Mouse (Mus musculus) B cell, adult 2 months (primary cell): ENCODE data around the gene Sept1.
"Not testable (repeated sequence)": the region's sequence is repeated elsewhere in the genome, so short reads cannot be mapped to it uniquely, and the experiment has no call there.

Experiments used
- DNase-seq, 2 experiments: peaks; one replicate each; pipeline ENCODE4 v3.0.0; 2022

Sept1 gene

GRCm38 (mm10) chr7:127253821-127254769 lies 21.2 kb upstream of the Sept1 start:
- DNase-seq = peak; percentile 92 to 94

GRCm38 (mm10) chr7:127253341-127253740 lies 20.4 kb upstream of the Sept1 start:
- no peak for DNase-seq

- DNase-seq = peak; percentile 53 to 54
Observed at GRCm38 (mm10) chr7:127252414-127252813, 19.5 kb upstream of the Sept1 start.

- not testable (repeated sequence) for DNase-seq
Observed at GRCm38 (mm10) chr7:127250511-127250910, 17.6 kb upstream of the Sept1 start.

GRCm38 (mm10) chr7:127244658-127245510 lies 12.0 kb upstream of the Sept1 start:
- no peak for DNase-seq

- DNase-seq = peak; percentile 94 to 95
Observed at GRCm38 (mm10) chr7:127243870-127244657, 11.1 kb upstream of the Sept1 start, which contains the start of gene Zfp771. TSS of gene Zfp771 (plus strand) at chr7:127244274.

- DNase-seq = no peak
Observed at GRCm38 (mm10) chr7:127243361-127243867, 10.5 kb upstream of the Sept1 start.

DNA sequence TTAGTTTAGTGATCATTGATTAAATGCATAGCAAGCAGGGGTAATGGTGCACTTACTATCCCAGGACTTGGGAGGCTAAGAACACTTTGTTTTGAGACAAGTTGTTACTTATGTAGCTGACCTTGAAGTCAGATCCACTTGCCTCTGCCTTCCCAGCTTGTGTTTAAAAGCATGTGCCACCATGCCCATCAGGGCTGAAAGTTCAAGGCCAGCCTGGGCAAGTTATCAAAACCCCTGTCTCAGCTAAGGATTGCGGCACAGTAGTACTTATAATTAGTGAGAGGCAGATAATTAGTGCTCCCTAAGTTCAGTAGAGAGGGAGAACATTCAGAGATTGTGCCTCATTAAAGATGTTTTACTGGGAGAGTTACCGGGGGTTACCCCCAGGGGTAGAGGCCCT lies 1.8 kb upstream of the Sept1 start:
- no peak for DNase-seq

- DNase-seq = no peak
Observed at GRCm38 (mm10) chr7:127233765-127234164, 835 bp upstream of the Sept1 start.

- DNase-seq = no peak
Observed at GRCm38 (mm10) chr7:127233368-127233749, 429 bp upstream of the Sept1 start.

DNA sequence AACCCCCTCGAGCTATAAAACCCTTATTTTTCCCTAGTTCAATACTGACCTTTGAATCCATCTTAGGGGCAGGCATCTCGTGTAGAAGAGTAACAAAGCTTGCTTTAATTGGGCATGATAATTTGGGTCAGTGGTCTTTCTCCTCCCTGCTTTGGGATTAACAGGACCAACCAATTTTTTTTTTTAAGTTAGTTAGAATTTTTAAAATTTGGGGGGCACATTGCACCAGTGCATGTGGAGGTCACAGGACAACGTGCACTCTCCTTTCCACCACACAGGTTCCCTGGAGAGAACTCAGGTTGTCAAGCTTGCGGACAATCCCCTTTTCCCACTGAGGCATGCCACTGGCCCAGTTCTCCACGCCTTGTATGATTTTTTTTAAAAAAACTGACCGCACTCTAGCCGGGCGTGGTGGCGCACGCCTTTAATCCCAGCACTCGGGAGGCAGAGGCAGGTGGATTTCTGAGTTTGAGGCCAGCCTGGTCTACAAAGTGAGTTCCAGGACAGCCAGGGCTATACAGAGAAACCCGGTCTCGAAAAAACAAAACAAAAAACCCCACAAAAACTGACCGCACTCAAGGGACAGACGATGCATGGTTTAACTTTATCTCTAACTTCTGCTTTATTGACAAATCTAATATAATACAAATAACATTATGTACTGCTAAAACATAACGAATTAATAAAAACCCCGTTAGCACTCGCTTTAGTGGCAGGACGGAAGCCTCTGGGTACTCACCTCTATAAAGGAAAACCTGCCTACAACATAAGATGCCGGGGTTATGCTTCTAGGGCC lies 906 bp downstream of the Sept1 start:
- no peak for DNase-seq

DNA sequence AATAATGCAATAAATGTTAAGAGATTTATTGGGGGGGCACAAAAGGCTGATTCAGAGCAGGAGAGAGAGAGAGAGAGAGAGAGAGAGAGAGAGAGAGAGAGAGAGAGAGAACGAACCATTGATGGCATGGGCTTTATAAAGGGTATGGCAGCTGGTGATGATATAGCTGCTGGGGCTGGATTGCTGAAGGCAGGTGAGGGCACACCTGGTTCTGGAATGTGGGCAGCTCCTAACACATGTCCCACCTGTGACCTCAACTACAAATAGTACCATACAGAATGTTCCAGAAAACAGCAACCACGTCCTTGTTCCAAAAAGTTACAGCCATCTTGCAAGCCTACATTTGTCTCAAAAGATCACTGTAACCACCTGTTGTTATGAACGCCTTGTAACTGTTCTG lies 1.6 kb downstream of the Sept1 start:
- DNase-seq = no peak

GRCm38 (mm10) chr7:127228615-127229303 lies 4.2 kb downstream of the Sept1 start:
- DNase-seq = peak; percentile 88 to 90

DNA sequence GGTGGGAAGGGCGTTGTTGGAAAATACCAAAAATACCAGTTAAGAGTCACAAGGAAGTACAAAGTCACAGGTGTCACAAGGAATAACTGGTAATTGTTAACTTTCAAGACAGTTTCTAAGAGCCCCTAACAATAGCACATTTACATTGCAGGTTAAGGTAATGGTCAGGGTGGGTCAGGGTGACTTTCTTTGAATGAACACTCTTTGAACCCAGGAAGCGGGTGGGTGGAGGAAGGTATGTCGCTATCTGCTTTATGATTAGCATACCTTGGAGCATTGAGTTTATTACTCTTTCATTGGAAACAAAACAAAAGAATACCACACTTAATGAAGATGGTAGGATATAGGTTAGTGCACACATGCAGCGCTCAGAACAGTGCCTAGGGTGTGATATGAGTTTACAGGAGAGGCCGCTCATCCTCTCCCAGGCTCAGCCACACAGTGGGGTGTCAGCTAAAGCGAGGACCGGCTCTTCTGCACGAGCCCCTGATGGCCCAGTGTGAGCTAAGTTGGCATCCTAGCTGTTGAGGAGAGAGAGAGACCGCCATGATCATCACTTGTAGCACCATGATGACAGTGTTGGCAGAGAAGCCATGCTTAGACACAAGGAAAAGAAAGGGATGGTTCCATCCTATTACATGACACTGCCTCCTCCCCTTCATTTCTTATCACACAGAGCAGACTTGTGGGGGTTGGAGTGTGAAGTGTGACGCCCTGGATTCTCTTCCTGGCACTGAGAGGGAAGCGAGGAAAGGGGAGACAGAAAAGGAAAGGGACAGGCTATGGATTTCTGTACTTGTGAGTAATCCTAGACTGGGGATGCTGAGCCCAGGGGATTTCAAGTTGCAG lies 7.6 kb downstream of the Sept1 start:
- no peak for DNase-seq

DNA sequence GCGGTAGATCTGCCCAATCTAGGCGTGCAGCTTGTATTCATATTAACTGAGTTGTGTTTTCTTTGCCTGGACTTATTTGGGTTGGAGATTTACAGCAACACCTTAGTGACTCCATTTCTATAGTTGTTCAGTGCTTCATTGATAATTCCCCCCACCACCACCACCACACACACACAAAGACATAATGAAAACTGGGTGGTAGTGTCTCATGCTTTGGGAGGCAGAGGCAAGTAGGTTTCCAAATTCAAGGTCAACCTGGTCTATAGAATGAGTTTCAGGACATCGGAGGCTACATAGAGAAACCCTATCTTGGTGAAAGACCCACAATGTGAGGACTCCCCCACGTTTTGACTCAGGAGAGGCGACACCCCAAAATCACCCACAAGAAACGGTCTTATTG lies 8.3 kb downstream of the Sept1 start:
- no peak for DNase-seq

DNA sequence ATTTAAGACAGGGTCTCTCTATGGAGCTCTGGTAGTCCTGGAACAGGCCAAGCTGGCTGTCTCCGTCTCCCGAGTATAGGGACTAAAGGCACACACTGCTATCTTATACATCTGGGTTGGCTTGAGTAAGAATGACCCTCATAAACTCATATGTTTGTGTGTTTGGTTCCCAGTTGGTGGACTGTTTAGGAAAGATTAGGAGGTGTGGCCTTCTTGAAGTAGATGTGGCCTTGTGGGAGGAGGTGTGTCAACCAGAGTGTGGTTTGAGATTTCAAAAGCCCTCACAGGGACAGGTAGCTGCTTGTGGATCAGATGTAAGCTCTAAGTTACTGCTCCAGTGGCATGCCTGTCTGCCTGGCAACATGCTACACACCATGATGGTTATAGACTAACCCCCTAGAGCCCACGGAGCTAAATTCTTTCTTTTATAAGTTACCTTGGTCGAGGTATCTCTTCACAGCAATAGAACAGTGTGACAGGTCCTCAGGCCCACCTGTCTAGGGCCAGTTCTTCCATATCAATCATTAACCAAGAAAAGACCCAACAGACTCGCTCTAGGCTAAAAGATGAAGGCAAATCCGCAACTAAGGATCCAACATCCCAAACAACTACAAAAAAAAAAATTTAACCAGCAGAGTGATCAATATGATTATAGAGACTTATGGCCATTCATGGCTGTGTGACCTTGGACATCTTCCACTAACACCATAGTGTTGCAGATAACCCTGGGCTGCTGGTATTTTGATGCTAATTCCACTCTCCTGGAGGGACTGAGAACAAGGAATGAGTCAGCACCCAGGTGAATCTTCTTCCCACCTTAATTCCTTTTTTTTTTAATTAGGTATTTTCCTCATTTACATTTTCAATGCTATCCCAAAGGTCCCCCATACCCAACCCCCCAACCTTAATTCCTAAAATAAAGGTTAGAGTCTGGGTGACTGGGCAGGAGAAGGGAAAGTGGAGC lies 9.1 kb downstream of the Sept1 start:
- DNase-seq = no peak

DNA sequence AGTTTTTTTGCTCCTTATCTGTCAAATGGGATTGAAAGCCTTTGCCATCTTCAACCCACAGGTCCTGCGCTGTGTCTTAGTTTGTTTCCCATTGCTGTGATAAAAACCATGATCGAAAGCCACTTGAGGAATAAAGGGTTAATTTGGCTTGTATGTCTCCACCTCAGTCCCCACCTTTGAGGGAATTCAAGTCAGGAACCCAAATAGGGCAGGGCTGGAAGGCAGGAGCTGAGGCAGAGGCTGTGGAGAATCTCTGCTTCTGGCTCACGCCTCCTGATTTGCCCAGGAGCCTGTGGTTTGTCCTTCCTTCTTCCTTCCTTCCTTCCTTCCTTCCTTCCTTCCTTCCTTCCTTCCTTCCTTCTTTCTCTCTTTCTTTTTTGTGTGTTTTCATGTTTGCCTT lies 9.8 kb downstream of the Sept1 start:
- DNase-seq = no peak

DNA sequence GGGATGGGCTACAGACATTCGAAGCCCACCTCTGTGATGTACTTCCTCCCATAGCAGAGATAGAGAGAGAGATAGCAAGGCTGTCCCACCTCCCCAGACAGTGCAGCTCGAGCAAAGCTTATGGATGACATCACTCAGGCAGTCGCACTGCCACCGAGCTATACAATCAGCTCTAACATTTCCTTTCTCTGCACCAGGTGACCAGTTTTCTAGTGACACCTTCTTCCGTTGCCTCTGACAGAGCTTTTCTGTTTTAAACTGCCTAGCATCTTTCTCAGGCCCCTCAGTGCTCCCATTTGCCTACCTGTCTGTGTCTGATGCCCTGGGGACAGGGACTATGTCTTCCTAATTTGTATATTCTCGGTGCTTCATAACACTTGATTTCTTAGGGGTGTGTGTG lies 12.5 kb downstream of the Sept1 start:
- DNase-seq = peak in 1 of 2 experiments; percentile 28

DNA sequence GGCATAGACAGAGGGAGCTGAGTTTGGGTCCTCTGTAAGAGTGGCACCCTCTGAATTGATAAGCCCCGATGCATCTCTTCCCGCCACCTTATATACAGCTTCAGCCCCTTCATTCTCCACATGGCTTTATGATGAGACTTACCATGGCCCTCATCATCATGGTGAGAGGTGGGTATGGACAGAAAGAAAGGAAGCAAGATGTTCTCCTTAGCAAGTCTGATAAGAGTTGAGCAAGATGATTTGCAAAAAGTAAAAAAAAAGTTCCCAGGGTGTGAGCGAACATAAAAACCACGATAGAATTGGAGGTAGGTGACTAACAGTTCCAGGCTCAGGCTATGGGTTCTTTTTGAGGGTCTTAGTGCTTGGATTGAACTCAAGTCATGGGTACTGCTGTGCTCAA lies 14.3 kb downstream of the Sept1 start:
- DNase-seq = no peak
